Mouse (Mus musculus) ovary, postnatal 10 days (tissue): ENCODE results near the gene Olfr1160.
"Not testable (repeated sequence)": the region's sequence is repeated elsewhere in the genome, so short reads cannot be mapped to it uniquely, and the experiment has no call there.

ENCODE experiments used
- DNase-seq: peaks from one replicate; pipeline ENCODE4 v3.0.0; 2022; ENCODE audit warnings: low spot score

Gene Olfr1160

GRCm38 (mm10) chr2:88007515-88008318, at the start of gene Olfr1160:
TSS of gene Olfr1160 (minus strand) at chr2:88008268.
- DNase-seq: no peak

DNA sequence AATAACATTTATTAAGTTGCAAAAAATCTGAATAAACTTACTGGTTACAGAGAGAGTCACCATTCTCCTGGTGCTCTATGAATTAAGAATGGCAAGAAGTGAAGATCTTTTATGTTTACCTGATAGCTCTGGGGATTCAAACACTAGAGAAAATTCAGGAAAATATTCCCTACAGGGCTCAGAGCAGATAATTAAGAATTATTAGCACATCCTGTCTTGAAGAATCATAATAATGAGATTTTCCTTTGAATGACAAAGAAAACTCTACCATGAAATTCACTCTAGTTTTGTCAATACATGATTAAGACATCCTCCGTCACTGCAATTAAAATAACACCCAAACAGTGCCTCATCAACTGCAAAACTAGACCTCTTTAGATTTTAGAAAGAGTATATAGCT, 43.0 kb upstream of the Olfr1160 start, which contains the start of gene Olfr1162:
Gene Olfr1162, minus strand, starts transcription at position 101 of the 400 bp plus-strand sequence.
- no peak for DNase-seq

GRCm38 (mm10) chr2:88037599-88037998, 29.5 kb upstream of the Olfr1160 start, which contains the start of gene Olfr73:
TSS of gene Olfr73 (minus strand) at chr2:88037699.
- no peak for DNase-seq

DNA sequence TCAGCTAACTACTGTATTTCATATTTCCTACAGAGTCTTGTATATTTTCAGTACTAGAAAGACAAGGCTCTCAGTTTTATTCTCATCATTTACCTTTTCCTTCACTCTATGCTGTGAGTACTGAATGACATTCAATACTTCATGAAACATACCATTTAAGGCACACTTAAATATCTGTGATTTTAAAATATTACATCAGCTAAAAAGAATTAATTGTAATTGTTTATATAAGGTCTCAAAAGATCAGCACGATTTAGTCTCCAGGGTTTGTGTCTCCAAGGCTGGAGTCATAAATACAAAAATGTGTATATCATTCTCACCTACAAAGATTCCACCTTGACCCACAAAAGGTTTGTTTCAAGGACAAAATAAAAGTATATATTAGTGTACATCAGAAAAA, 14.4 kb upstream of the Olfr1160 start, which contains the start of gene Olfr1161:
Gene Olfr1161, plus strand, starts transcription at position 301 of the 400 bp plus-strand sequence.
- not testable (repeated sequence) for DNase-seq

- DNase-seq: no peak
These were observed 18.3 kb downstream of the Olfr1160 start, which contains the start of gene Olfr1158 for GRCm38 (mm10) chr2:87989813-87990212. TSS of gene Olfr1158 (plus strand) at chr2:87990113.

- DNase-seq: no peak
These were observed 33.5 kb downstream of the Olfr1160 start, which contains the start of gene Olfr74 for GRCm38 (mm10) chr2:87974563-87974962. TSS of gene Olfr74 (minus strand) at chr2:87974663.

GRCm38 (mm10) chr2:87968199-87968598, 39.9 kb downstream of the Olfr1160 start, which contains the start of gene Olfr1157:
TSS of gene Olfr1157 (minus strand) at chr2:87968299.
- no peak for DNase-seq

DNA sequence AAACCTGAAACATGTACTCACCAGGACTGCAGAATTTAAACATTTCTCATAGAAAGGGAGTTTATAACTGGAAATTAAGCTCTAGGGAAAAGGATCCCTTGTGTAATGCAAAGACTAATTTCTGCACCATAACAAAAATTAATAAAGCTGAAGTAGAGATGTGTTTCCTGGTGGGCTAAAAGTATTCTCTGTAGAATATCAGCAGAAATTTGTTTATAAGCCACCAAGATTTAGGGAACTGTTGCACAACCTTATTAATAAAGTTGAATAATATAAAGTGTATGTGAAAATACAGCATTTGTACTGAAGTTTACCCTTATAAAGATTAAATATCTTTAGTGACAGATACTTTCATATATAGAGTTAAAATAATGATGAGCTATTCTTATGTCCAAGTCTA, 55.1 kb downstream of the Olfr1160 start, which contains the start of gene Olfr1156:
Gene Olfr1156, minus strand, starts transcription at position 101 of the 400 bp plus-strand sequence.
- DNase-seq: no peak
